Mouse (Mus musculus) frontal cortex, postnatal 10 days (tissue): Measurements from ENCODE around the gene Rgs7.

Experiments used
- DNase-seq, 2 experiments: peaks; one replicate each; pipeline ENCODE4 v3.0.0; 2022; ENCODE audit warnings: low spot score in 2 of 2, mixed read lengths in 1 of 2

Rgs7 gene

DNA sequence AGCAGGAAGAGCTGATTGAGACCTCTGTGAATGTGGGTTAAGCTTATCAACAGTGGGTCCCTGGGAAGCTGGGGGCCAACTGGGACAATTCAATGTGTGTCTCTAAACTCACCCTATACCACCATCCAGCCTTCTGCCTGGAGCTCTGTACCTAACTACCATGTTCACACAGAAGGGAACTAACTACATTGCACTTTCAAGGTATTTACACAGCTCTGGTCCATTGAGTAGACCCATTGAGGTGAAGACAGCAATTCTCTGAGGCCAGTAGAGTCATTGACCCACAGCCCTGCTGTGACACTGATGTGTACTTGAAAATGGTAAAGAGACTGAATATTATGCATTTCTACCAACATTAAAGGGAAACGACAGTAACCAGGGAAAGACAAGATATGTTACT lies 313.6 kb downstream of the Rgs7 start:
- DNase-seq = no peak

DNA sequence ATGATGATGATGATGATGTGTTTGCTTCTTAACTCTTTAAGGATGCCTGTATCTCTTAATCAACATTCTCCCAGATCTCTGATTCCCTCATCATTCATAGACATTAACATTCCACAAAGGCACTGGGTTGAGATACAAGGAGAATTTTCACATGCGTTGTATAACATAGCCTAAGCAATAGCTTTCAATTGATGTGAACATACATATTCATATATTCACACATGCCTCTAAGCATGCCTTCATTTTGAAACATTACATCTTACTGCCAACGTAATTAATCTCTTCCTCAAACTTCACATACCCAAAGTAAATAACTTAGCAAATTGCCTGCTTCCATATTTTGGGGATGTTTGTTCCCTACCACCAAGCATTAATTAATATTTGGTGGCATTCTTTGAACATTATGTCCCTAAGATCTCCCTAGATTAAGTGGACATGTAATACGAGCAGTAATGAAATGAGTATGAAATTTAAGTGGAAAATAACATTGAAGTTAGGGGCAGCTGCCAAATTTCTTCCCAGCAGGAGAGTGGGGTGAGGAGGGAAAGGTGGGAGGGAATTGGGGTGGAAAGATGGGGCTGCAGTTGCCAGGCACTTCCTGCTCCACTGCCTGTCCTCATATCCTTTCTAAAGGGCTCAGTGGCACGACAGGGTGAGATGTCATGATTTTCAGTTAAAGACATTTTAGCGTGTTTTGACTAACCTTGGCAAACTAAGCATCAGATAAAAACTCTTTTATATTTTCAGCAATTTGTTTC lies 317.2 kb downstream of the Rgs7 start:
- no peak for DNase-seq

- DNase-seq = no peak
Observed at GRCm38 (mm10) chr1:175155469-175155868, 336.8 kb downstream of the Rgs7 start.

- DNase-seq = peak in 1 of 2 experiments; percentile 10
Observed at GRCm38 (mm10) chr1:175143051-175143450, 349.2 kb downstream of the Rgs7 start.

DNA sequence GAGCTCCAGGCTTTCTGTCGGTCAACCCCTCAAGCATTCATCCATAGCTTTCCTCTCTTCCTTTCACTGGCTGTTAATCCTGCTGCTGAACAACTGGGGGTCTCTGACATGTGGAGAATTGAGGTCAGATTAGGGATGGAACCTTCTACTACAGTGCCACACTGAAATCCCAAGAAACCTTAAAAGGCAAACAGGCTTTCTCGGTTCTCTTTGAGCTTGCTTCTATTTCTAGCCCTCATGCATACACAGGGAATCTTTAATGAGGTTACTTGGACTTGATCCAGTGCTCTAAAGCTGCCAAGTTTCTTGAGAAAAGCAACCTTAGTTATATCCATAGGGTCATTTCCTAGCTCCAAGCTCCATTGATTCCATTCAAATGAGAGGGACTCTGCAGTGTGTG lies 363.8 kb downstream of the Rgs7 start:
- no peak for DNase-seq

GRCm38 (mm10) chr1:175124416-175124815 lies 367.9 kb downstream of the Rgs7 start:
- DNase-seq = no peak

DNA sequence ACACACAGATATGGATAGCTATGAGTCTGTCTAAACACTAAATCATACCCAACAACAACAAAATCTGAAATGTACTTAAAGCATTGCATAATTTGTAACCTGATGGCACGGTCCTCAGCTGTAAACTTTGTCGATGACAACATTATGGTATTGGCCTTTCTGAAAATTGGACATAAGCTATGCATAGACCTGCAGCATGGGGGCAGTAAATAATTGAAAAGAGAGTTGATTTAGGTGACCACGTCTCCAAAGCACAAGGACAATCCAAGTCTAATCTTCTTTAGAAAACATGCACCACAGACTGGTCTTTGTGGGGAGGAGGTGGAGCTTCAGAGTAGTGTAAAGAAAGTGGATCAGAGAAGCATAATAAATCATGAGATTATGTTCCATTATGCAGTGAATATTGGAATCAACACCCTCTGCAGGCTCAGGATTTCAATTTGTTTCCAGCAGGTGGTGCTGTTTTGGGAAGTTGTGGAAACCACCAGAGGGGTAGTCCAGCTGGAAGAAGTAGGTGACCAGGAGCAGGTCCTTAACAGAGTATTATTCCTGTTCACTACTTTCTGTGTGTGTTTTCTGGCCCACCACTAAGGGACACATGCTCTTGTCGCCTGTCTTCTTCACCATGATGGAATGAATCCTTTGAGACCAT lies 373.3 kb downstream of the Rgs7 start:
- DNase-seq = no peak

DNA sequence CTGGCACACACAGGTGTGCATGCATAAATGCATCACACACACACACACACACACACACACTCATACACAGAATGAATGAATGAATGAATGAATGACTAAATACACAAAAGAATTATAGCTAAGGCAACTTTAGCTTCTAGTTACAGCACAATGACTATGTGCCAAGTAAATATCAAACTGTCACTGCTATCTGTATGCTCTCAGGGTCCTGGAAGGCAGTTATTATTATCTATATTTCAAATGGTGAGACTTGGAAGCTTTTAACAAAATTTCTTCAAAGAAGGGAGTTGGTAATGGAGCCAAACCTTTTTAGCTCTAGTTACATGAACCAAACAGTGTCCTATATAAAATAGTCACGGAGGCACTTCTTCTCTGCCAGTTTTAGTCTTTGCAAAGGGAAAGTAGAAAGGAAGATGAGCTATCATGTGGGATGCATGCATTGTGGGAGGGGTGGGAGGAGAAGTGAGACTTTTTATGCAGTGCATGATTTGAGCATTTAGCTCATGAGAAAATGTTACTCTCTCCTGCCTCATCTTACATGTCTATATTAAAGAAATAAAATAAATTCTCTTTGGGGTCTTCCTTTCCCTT lies 383.9 kb downstream of the Rgs7 start:
- DNase-seq = no peak

GRCm38 (mm10) chr1:175106315-175106714 lies 386.0 kb downstream of the Rgs7 start:
- no peak for DNase-seq

GRCm38 (mm10) chr1:175105426-175105825 lies 386.9 kb downstream of the Rgs7 start:
- no peak for DNase-seq

- DNase-seq = no peak
Observed at GRCm38 (mm10) chr1:175097014-175097413, 395.3 kb downstream of the Rgs7 start.

- DNase-seq = no peak
Observed at GRCm38 (mm10) chr1:175082104-175082503, 410.2 kb downstream of the Rgs7 start.

DNA sequence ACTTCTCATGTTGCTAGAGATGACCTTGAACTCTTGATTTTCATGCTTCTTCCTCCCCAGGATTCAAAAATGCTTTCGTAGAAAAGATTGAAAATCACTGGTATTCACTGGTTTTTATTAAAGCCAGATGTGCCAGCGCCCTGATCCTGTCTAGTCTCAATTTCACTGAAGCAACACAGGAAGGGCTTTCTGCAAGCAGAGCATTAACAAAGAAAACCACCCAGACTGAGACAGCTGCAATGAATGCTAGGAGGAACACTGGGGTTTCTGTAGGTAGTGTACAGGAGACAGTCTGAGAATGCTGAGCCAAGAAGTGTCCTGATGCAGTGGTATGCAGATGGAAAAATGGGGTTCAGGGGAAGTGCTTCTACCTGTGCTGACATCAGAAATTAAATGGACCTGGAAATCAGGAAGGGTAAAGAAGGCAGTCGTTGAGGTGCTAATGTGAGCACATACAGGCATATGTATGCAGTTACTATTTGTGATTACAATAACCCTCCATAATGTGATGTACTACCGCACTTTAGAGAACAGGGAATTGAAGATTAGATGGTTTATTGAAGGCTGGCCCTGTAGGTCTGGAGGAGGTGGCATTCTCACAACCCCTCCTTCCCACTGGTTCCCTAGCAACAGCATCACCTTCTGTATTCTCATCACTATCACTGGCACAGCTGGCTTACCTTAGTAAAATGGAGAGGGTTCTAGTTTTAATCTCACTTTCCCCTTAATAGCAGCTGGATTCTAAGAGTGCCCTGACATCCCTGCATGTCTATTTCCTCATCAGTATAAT lies 412.3 kb downstream of the Rgs7 start:
- no peak for DNase-seq

DNA sequence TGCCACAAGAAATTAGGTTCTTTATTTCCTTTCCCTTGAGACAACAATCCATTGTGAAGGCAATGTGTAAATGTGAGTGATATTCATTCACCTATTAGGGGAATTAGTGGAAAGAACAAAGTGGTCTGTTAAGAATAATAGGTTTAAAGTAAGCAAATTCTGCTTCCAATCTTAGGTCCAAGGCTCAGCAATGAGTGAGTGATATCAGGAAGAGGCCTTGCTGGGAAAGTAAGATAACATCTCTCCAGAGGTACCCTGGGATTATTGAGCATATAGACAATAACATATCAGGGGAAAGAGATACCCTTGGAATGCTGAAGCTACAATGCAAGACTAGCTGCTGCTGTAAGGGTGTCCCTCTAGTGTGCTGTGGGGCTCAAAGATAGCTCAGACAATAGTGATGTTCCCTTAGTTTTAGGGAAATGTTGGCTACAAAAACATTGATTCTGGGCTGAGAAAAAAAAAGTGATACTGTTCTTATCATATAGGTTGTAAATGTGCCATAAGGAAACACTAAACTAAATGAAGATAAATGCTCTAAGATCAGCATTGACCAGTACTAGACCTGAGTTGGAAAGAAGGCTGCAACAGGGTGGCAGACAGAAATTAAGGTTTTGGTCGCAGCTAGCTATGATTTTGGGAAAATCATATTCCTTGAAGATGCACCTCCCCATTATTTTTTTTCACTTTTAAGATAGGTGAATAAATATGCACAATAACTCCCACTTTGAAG lies 418.6 kb downstream of the Rgs7 start:
- DNase-seq = no peak

- DNase-seq = no peak
Observed at GRCm38 (mm10) chr1:175069758-175070290, 422.5 kb downstream of the Rgs7 start.

DNA sequence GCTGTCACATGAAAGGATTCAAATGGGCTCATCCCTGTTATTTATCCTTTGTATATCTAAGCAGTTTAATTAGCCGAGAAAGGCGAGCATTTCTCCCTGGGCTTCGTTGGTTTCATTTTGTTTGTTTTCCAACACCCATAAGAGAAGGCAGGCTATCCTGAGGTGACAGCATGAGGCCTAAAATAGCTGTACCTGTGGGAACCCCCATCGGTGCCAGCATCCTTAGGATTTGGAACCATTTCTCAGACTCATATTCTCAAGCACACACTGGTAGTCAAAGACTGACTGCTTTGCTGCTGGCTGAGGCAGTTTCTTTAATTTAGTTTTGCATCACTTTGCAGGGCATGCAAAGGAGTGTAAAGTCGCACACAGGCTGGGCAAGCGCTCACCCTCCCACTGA lies 443.2 kb downstream of the Rgs7 start:
- DNase-seq = no peak

DNA sequence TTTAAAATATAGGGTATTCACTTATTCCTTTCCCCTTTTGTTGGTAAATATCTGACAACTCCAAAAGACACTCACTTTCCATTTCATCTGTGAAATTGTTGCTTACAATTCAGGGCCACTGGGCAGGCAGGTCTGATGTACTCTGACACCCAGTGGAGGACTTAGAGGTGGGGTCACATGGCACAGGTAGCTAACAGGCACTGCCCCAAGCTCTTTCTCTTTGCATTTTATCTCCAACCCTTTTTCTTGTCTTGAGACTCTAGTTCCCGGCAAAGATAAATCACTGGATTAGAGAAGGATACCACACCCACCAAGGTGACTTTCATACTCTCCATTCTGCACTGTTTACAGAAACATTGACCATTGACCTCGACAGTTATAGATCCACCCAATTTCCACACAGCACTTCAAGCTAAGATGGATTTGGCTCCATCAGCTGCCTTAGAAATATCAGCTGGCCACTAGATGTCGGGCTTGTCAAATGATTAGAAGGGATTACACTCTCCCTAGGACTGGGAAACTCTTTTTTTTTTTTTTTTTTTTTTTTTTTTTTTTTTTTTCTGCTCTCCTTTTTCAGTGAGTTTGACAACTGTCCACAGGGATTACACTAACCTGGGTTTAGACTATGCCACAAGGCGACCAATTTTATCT lies 451.0 kb downstream of the Rgs7 start:
- DNase-seq = peak in 1 of 2 experiments; percentile 50

GRCm38 (mm10) chr1:175040038-175040437 lies 452.3 kb downstream of the Rgs7 start:
- no peak for DNase-seq

GRCm38 (mm10) chr1:175039567-175039966 lies 452.7 kb downstream of the Rgs7 start:
- DNase-seq = no peak

DNA sequence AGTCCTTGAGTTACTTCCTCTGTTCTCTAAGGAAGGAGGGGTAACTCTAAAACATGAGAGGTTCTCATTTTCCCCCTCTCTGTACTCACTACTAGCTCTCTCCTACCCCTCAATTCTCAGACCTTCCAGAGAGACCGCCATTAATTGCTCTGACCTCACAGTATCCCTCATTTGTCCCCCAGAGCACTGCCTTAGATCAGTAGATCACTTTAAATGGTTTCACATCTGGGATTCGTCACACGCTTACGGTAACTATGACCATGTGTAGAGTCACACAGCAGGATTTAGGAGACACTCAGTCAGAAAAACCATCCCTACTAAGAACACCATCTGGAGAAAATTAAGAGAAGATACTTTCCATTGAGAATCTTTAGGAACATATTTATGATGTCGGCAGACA lies 456.8 kb downstream of the Rgs7 start:
- DNase-seq = no peak

DNA sequence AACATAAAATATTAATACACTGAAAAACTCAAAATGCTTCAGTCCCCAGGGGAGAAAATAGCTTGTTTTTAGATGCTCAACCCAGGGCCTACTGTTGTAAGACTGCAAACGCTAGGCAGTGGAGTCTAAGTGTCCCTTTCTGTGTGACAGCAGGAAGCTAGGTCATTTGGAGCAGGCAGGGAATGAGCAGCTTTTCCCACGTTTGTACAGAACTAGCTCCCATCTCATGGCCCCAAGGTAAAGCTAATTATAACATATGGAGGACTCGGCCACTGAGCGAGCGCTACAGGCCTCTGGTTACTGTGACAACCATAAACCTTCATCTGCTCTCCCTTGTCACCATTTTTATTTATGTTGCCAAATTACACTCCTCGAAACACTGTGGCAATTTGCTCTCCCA lies 460.3 kb downstream of the Rgs7 start:
- no peak for DNase-seq
